Mouse (Mus musculus): Measurements from ENCODE around the gene Vps51. TPM values are rescaled to one million over a fixed set of nuclear protein-coding genes. Genes with fewer than 3 reads are reported as not detected.
"Not testable (repeated sequence)": the region's sequence is repeated elsewhere in the genome, so short reads cannot be mapped to it uniquely, and the experiment has no call there.

Vps51 gene
- polyA plus RNA-seq, 1 experiment from 2014 or later = 38.9 TPM

DNA sequence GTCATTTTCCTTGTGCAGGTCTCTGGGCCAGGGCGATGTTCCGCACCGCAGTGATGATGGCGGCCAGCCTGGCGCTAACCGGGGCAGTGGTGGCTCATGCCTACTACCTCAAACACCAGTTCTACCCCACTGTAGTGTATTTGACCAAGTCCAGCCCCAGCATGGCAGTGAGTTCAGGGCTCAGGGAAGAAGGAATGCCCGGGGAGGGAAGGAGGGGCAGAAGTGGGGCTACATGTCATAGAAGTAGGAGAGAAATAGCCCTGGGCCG lies 29.2 kb downstream of the Vps51 start:
- ATAC-seq (replicated peaks; ENCODE audit: insufficient number of reproducible peaks, low FRiP score, low TSS enrichment) = no peak
- WGBS (ENCODE audit: insufficient replicate concordance) = 82% methylated on average over 8 of the region's 8 CpGs
- H3K27ac ChIP-seq (ENCODE audit: low read depth, low read length) = no peak overlapping the region
- H3K9ac ChIP-seq (ENCODE audit: low read depth, low read length) = peak overlapping the region; percentile 94
- H3K4me1 ChIP-seq (ENCODE audit: control insufficient read depth, insufficient read depth, low read length) = peaks cover 16% of the 10 kb centered on the region
- H3K9me3 ChIP-seq (replicated peaks; ENCODE audit: control insufficient read depth, low read length) = no peaks in the 10 kb centered on the region
- peak overlapping the region; percentile 97 for H3K4me2 ChIP-seq
- no peaks in the 10 kb centered on the region for H3K27me3 ChIP-seq (ENCODE audit: control insufficient read depth, insufficient read depth, low read length)
- peak overlapping the region; percentile 82 for H3K4me3 ChIP-seq (ENCODE audit: low read depth, low read length)
- peaks cover 41% of the 10 kb centered on the region for H3K36me3 ChIP-seq (ENCODE audit: control insufficient read depth, insufficient read depth, low read length)

DNA sequence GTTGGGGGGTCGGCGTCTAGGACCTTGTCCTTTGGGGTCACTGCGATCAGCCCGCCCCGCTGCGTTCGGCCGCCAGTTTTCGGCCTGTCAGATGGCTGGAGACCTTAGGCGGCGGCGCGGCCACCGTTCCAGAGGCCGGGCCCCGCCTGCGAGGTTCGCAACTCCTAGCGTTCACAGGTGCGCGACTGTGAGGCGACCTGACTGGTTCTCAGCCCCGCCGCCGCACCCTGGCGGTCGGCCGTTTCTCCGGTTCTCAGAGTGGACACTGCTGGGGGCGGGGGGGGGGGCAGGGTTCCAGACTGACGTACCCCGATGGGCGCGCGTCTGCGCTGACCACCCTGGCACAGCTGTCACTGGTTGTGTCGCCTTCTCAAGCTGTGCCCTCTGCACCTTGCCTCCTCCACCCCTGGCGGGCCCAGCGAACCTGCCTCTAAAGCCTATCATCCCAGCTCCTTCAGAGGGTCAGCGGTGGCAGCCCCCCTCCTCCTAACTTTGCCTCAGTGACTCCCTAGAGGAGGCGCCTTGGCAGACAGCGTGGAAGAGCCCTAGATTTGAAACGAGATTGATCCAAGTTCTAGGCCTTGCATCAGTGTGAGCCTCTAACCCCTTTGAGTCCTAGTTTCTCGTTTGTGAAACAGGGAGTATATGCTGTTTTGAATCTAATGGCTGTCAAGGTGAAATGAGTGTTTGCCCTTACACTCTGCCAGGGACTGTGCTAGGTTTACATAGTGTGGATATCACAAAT lies 29.7 kb downstream of the Vps51 start:
- H3K9ac ChIP-seq (ENCODE audit: low read depth, low read length) = peak overlapping the region; percentile 94
- peak overlapping the region; percentile 98 for H3K27ac ChIP-seq (ENCODE audit: low read depth, low read length)
- no peaks in the 10 kb centered on the region for H3K27me3 ChIP-seq (ENCODE audit: control insufficient read depth, insufficient read depth, low read length)
- ATAC-seq (replicated peaks; ENCODE audit: insufficient number of reproducible peaks, low FRiP score, low TSS enrichment) = peak; percentile 31; the same call in 1 of the 2 replicates
- no peaks in the 10 kb centered on the region for H3K9me3 ChIP-seq (replicated peaks; ENCODE audit: control insufficient read depth, low read length)
- 2% methylated on average over 44 of the region's 44 CpGs for WGBS (ENCODE audit: insufficient replicate concordance)
- H3K4me3 ChIP-seq (ENCODE audit: low read depth, low read length) = peak overlapping the region; percentile 82
- H3K36me3 ChIP-seq (ENCODE audit: control insufficient read depth, insufficient read depth, low read length) = peaks cover 36% of the 10 kb centered on the region
- H3K4me2 ChIP-seq = peak overlapping the region; percentile 97
- peaks cover 16% of the 10 kb centered on the region for H3K4me1 ChIP-seq (ENCODE audit: control insufficient read depth, insufficient read depth, low read length)

DNA sequence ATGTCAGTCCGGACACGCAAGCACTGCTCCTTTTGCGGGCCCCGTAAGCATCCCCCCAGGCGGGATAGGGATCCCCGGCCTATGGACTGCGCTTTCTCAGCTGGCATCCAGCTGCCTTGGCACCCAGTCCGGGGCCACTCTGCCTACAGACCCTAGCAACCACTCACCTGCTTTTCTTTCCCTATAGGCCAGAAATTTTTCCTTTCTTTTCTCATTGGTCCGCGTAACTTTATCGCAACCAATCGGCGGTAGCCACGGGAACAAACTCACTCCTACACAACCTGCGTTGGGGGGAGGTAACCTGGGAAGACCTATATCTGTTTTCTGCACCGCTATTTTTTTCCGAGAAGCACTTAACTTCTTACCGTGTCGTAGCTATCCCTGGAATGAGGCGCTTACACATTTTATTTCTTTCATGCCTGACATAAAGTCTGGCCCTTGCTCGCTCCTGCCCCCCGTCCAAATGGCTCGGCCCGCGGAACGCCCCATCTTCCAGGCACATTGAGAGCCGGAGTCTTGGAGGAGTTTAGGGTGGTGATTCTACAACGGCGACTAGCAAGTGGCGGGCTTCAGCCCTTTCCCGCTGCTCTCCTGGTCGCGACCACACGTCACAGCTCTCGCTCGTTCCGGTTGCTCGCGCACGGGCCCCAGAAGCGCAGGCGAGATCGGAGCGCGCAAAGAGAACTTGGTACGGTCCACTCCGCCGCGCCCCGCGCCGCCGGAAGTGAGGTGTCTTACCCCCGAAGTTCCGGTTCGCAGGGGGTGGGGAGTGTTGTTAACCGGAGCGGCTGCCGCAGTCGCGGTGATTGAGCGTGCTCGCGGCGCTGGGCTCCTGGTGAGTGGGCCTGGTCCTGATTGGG lies 30.5 kb downstream of the Vps51 start, which contains the start of gene Syvn1:
Gene Syvn1 (plus strand): TSS at position 283 of the 860 bp plus-strand sequence.
- H3K9ac ChIP-seq (ENCODE audit: low read depth, low read length) = peak within 1 kb of the TSS; percentile 94
- no peaks in the 10 kb centered on the region for H3K9me3 ChIP-seq (replicated peaks; ENCODE audit: control insufficient read depth, low read length)
- peaks cover 31% of the 10 kb centered on the region for H3K36me3 ChIP-seq (ENCODE audit: control insufficient read depth, insufficient read depth, low read length)
- H3K27ac ChIP-seq (ENCODE audit: low read depth, low read length) = peak within 1 kb of the TSS; percentile 98
- H3K27me3 ChIP-seq (ENCODE audit: control insufficient read depth, insufficient read depth, low read length) = no peaks in the 10 kb centered on the region
- WGBS (ENCODE audit: insufficient replicate concordance) = under 1% methylated on average over 65 of the region's 65 CpGs
- ATAC-seq (replicated peaks; ENCODE audit: insufficient number of reproducible peaks, low FRiP score, low TSS enrichment) = peak; percentile 84
- H3K4me2 ChIP-seq = peak within 1 kb of the TSS; percentile 97
- peak within 1 kb of the TSS; percentile 82 for H3K4me3 ChIP-seq (ENCODE audit: low read depth, low read length)
- H3K4me1 ChIP-seq (ENCODE audit: control insufficient read depth, insufficient read depth, low read length) = peaks cover 16% of the 10 kb centered on the region

DNA sequence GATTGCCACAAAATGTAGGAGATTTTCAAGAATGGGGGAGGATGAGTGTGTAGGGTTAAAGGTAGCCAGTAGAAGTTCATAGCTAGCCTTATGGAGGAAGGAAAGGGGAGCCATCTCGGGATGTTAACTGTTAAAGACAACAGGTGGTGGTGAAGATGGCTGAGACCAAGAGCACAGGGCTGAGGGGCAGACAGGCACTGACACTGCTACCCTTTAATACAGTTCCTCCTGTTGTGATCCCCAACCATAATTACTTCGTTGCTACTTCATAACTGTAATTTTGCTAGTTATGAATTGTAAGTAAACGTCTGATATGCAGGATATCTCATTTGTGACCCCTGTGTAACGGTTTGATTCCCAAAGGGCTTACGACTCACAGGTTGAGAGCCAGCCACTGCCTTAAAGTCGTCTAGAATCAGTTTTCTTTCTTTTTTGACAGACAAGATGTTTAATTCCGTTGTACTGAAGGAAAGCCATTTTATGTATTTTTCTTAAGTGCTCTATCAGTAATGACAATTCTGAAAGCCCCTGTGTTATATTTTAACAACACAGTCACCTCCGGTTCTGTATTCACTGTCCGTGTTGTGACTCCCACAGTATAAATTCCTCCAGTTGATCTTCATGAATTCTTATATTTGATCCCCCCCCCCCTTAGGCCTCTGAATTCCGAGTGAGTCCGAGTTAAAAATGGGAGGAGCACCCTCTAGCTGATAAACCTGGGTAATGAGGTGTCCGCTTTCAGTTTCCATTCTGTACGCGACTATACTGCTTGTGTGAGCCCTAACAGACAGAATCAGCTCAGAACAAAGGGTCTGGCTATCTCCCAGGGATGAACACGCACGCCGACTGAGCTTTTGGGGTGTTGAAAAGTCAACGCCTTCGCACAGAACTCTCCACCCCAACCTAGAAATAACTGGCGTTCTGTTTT lies 31.4 kb downstream of the Vps51 start:
- peak overlapping the region; percentile 98 for H3K27ac ChIP-seq (ENCODE audit: low read depth, low read length)
- H3K27me3 ChIP-seq (ENCODE audit: control insufficient read depth, insufficient read depth, low read length) = no peaks in the 10 kb centered on the region
- H3K4me3 ChIP-seq (ENCODE audit: low read depth, low read length) = peak overlapping the region; percentile 82
- WGBS (ENCODE audit: insufficient replicate concordance) = 18% methylated on average over 20 of the region's 20 CpGs
- H3K9ac ChIP-seq (ENCODE audit: low read depth, low read length) = peak overlapping the region; percentile 94
- H3K9me3 ChIP-seq (replicated peaks; ENCODE audit: control insufficient read depth, low read length) = no peaks in the 10 kb centered on the region
- peak overlapping the region; percentile 97 for H3K4me2 ChIP-seq
- ATAC-seq (replicated peaks; ENCODE audit: insufficient number of reproducible peaks, low FRiP score, low TSS enrichment) = no peak
- H3K4me1 ChIP-seq (ENCODE audit: control insufficient read depth, insufficient read depth, low read length) = peaks cover 16% of the 10 kb centered on the region
- peaks cover 22% of the 10 kb centered on the region for H3K36me3 ChIP-seq (ENCODE audit: control insufficient read depth, insufficient read depth, low read length)

DNA sequence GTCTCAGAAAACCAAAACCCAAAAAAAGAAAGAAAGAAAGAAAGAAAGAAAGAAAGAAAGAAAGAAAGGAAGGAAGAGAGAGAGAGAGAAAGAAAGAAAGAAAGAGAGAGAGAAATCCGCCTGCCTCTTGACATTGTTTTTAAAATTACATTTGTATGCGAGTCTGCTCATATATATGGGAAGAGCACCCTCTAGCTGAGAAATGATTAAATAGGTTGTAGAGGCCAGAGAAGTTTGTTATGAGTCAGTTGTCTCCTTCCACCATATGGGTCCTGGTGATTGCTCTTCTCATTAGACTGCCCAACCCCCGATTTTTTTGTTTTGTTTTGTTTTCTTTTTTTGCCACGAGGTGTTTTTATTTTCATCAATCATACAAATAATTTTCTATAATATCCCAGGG lies 32.9 kb downstream of the Vps51 start:
- H3K9me3 ChIP-seq (replicated peaks; ENCODE audit: control insufficient read depth, low read length); H3K27ac ChIP-seq (ENCODE audit: low read depth, low read length); ATAC-seq (replicated peaks; ENCODE audit: insufficient number of reproducible peaks, low FRiP score, low TSS enrichment); H3K36me3 ChIP-seq (ENCODE audit: control insufficient read depth, insufficient read depth, low read length); H3K27me3 ChIP-seq (ENCODE audit: control insufficient read depth, insufficient read depth, low read length); H3K4me2 ChIP-seq; H3K9ac ChIP-seq (ENCODE audit: low read depth, low read length); H3K4me3 ChIP-seq (ENCODE audit: low read depth, low read length): not testable (repeated sequence)
- peaks cover 16% of the 10 kb centered on the region for H3K4me1 ChIP-seq (ENCODE audit: control insufficient read depth, insufficient read depth, low read length)
- 60% methylated on average over 4 of the region's 4 CpGs for WGBS (ENCODE audit: insufficient replicate concordance)

DNA sequence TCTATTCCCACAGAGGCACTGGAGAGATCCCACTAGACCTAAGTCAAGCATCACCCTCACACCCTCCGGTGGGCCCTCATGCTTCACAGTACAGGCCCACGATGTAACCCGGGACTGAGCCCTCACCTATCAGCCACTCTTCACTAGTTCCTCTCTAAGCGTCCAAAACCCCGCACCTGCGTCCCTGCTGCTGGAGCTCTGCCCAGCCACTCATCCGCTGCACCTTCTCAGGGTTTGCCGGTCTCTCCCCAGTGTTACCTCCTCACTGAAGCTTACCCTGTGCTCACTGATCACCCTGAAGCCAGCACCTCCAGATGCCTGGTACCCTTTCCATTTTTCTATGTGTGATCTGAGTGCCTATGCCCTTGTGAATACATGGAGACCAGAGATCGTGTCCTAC lies 34.7 kb downstream of the Vps51 start:
- H3K4me2 ChIP-seq = no peak overlapping the region
- peaks cover 6% of the 10 kb centered on the region for H3K4me1 ChIP-seq (ENCODE audit: control insufficient read depth, insufficient read depth, low read length)

DNA sequence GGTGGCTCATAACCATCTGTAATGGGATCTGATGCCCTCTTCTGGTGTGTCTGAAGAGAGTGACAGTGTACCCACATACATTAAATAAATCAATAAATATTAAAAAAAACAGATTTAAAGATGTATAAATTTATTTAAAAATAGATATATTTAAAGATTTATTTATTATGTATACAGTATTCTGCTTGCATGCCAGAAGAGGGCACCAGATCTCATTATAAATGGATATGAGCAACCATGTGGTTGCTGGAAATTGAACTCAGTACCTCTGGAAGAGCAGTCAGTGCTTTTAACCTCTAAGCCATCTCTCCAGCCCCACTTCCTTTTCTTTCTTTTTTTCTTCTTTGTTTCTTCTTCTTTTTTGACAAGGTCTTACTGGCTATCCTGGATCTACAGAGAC lies 37.0 kb downstream of the Vps51 start:
- H3K4me3 ChIP-seq (ENCODE audit: low read depth, low read length) = no peak overlapping the region
- H3K4me2 ChIP-seq = no peak overlapping the region
- H3K27me3 ChIP-seq (ENCODE audit: control insufficient read depth, insufficient read depth, low read length) = no peaks in the 10 kb centered on the region
- ATAC-seq (replicated peaks; ENCODE audit: insufficient number of reproducible peaks, low FRiP score, low TSS enrichment) = no peak
- H3K9ac ChIP-seq (ENCODE audit: low read depth, low read length) = no peak overlapping the region
- H3K36me3 ChIP-seq (ENCODE audit: control insufficient read depth, insufficient read depth, low read length) = no peaks in the 10 kb centered on the region
- no peaks in the 10 kb centered on the region for H3K4me1 ChIP-seq (ENCODE audit: control insufficient read depth, insufficient read depth, low read length)
- no peaks in the 10 kb centered on the region for H3K9me3 ChIP-seq (replicated peaks; ENCODE audit: control insufficient read depth, low read length)
- H3K27ac ChIP-seq (ENCODE audit: low read depth, low read length) = no peak overlapping the region

More for the DNA sequence above, 34.7 kb downstream of the Vps51 start:
- Histone ChIP-seq H3K27me3 (ENCODE audit: control insufficient read depth, insufficient read depth, low read length) (no peaks in the 10 kb centered on the region), H3K9ac (ENCODE audit: low read depth, low read length) (no peak overlapping the region), H3K9me3 (replicated peaks; ENCODE audit: control insufficient read depth, low read length) (no peaks in the 10 kb centered on the region), H3K4me3 (ENCODE audit: low read depth, low read length) (no peak overlapping the region), H3K36me3 (ENCODE audit: control insufficient read depth, insufficient read depth, low read length) (no peaks in the 10 kb centered on the region), H3K27ac (ENCODE audit: low read depth, low read length) (no peak overlapping the region)
- 78% methylated on average over 9 of the region's 9 CpGs for WGBS (ENCODE audit: insufficient replicate concordance)
- ATAC-seq (replicated peaks; ENCODE audit: insufficient number of reproducible peaks, low FRiP score, low TSS enrichment) = no peak

DNA sequence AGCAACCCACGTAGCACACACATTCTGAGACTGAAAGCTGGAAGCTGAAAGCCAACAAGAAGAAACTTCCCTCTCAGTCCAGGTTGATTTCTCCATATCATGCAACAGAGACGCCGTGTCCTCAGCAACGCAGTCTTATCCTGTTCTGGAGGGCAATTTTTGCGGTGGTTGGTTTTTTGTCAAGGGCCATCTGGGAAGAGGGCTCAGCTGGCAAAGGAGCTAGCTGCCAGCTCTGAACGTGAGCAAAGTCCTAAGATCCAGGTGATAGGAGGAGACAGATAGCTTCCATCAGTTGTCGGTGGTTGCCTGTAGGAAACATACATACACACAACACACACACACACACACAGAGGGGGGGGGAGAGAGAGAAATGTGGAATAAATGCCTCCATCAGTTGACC lies 38.7 kb downstream of the Vps51 start:
- Histone ChIP-seq H3K9me3 (replicated peaks; ENCODE audit: control insufficient read depth, low read length) (no peaks in the 10 kb centered on the region), H3K27me3 (ENCODE audit: control insufficient read depth, insufficient read depth, low read length) (no peaks in the 10 kb centered on the region), H3K4me1 (ENCODE audit: control insufficient read depth, insufficient read depth, low read length) (no peaks in the 10 kb centered on the region), H3K4me2 (no peak overlapping the region), H3K9ac (ENCODE audit: low read depth, low read length) (no peak overlapping the region), H3K27ac (ENCODE audit: low read depth, low read length) (no peak overlapping the region), H3K4me3 (ENCODE audit: low read depth, low read length) (no peak overlapping the region), H3K36me3 (ENCODE audit: control insufficient read depth, insufficient read depth, low read length) (no peaks in the 10 kb centered on the region)
- no peak for ATAC-seq (replicated peaks; ENCODE audit: insufficient number of reproducible peaks, low FRiP score, low TSS enrichment)
- WGBS (ENCODE audit: insufficient replicate concordance) = 79% methylated on average over 7 of the region's 7 CpGs

Measured in heart, embryonic 11.5 days (tissue).